Mouse (Mus musculus): ENCODE measurements at regions not wholly inside any gene's neighbourhood (a gene's known extent, or its start where the extent isn't known, plus 50 kb on each side); places are given as distances from the start of the nearest gene placed in this dataset.
A peak's percentile ranks its signal among the peaks of the same experiment; 100 is the strongest.

DNA sequence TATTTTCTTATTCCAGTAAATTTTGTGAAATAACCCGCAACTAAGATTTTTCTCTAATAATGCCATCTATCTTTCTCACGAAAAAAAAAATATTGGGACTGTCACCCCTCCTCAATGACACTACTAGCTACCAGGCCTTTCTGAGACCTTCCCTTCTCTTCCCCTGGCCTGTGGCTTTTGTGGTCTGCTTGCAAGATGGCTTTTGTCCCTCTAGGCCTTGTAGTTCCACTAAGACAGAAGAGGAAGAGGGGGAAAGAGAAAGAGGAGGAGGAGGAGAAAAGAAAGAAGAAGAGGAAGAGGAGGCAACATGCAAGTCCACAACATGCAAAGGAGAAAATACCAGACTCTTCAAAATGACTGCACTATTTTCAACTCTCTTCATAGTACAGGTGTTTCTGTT lies 590.9 kb upstream of the Sall1 start:
- no peak overlapping the region for H3K27ac ChIP-seq
- no peak overlapping the region for H3K4me3 ChIP-seq
- no peak for DNase-seq (ENCODE audit: low spot score in 2 of 2)
- TF ChIP-seq CTCF (conservative IDR thresholded peaks at IDR 0.05) = no peak

GRCm38 (mm10) chr8:89632304-89632703 lies 588.3 kb upstream of the Sall1 start:
- Histone ChIP-seq H3K4me3 (no peak overlapping the region), H3K27ac (no peak overlapping the region)
- no peak for TF ChIP-seq CTCF (conservative IDR thresholded peaks at IDR 0.05)
- DNase-seq (ENCODE audit: low spot score in 2 of 2) = no peak

DNA sequence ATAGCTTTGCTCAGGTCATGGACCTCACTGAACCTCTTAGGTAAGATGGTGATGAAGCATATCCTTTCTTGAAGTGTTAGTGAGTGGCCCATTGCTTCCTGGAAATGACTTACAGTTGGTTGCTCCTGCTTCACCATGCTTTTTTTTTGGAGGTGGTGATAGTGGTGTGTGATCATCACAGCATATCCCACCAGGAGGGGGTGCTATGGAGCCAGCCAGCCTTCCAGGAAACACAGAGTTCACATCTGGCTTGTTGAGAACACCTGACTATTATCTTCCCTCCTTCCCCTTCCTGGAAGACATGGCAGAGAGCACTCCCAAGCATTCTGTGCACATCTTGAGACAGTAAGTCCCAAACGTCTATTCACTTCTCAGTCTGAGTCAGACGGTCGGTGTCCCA lies 586.6 kb upstream of the Sall1 start:
- TF ChIP-seq CTCF (conservative IDR thresholded peaks at IDR 0.05) = peak; percentile 56
- Histone ChIP-seq H3K4me3 (no peak overlapping the region), H3K27ac (no peak overlapping the region)
- DNase-seq (ENCODE audit: low spot score in 2 of 2) = no peak

DNA sequence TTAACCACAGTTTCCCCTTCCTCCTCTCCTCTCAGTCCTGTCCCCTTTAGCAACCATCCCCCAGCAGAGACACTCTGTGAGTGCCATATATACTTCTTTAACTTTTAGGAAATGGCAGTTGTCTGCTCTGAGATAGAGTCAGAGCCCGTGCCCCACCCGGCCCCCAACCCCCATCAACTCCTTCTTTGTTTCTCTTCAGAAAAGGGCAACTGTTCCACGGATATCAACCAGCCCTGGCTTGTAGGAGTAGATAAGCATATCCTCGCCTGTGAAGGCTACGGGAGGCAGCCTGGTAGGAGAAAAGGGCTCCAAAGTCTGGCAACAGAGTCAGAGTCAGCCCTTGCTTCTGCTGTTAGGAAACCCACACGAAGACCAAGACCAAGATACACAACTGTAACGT lies 574.1 kb upstream of the Sall1 start:
- no peak for TF ChIP-seq CTCF (conservative IDR thresholded peaks at IDR 0.05)
- Histone ChIP-seq H3K4me3 (no peak overlapping the region), H3K27ac (no peak overlapping the region)
- no peak for DNase-seq (ENCODE audit: low spot score in 2 of 2)

GRCm38 (mm10) chr8:89615863-89616558 lies 572.0 kb upstream of the Sall1 start:
- no peak overlapping the region for H3K27ac ChIP-seq
- TF ChIP-seq CTCF (conservative IDR thresholded peaks at IDR 0.05) = no peak
- no peak for DNase-seq (ENCODE audit: low spot score in 2 of 2)
- H3K4me3 ChIP-seq = no peak overlapping the region

DNA sequence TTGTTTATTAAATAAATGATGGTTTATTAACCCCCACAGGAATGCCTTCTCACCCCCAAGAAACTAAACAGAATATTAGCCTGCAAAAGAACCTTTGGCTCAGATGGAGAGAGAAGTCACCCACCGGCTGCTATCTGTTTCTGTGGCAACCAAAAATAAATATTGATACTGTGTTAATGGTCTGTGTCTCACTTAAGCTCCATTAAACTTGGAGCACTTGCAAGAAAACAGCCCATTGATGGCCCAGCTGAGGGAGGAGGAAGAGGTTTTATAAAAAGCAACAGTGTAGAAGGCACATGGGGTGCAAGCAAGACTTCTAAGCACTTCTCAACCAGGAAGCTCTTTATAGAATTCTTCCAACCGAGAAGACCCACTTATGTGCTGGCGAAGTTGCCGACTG lies 565.1 kb upstream of the Sall1 start:
- no peak for DNase-seq (ENCODE audit: low spot score in 2 of 2)
- Histone ChIP-seq H3K4me3 (no peak overlapping the region), H3K27ac (no peak overlapping the region)
- TF ChIP-seq CTCF (conservative IDR thresholded peaks at IDR 0.05) = no peak

GRCm38 (mm10) chr8:89605905-89606468 lies 562.0 kb upstream of the Sall1 start:
- H3K4me3 ChIP-seq = no peak overlapping the region
- no peak for TF ChIP-seq CTCF (conservative IDR thresholded peaks at IDR 0.05)
- H3K27ac ChIP-seq = no peak overlapping the region
- DNase-seq (ENCODE audit: low spot score in 2 of 2) = no peak

GRCm38 (mm10) chr8:89604461-89604860 lies 560.5 kb upstream of the Sall1 start:
- no peak overlapping the region for H3K27ac ChIP-seq
- peak; percentile 34 for TF ChIP-seq CTCF (conservative IDR thresholded peaks at IDR 0.05)
- no peak overlapping the region for H3K4me3 ChIP-seq
- DNase-seq (ENCODE audit: low spot score in 2 of 2) = no peak

- DNase-seq (ENCODE audit: low spot score in 2 of 2) = no peak
- Histone ChIP-seq H3K4me3 (no peak overlapping the region), H3K27ac (no peak overlapping the region)
- no peak for TF ChIP-seq CTCF (conservative IDR thresholded peaks at IDR 0.05)
Measured at GRCm38 (mm10) chr8:89596380-89596779, 552.4 kb upstream of the Sall1 start.

GRCm38 (mm10) chr8:89583091-89583490 lies 539.1 kb upstream of the Sall1 start:
- no peak for TF ChIP-seq CTCF (conservative IDR thresholded peaks at IDR 0.05)
- Histone ChIP-seq H3K4me3 (no peak overlapping the region), H3K27ac (no peak overlapping the region)
- no peak for DNase-seq (ENCODE audit: low spot score in 2 of 2)

GRCm38 (mm10) chr8:89582566-89582965 lies 538.6 kb upstream of the Sall1 start:
- no peak for DNase-seq (ENCODE audit: low spot score in 2 of 2)
- Histone ChIP-seq H3K27ac (no peak overlapping the region), H3K4me3 (no peak overlapping the region)
- TF ChIP-seq CTCF (conservative IDR thresholded peaks at IDR 0.05) = no peak

DNA sequence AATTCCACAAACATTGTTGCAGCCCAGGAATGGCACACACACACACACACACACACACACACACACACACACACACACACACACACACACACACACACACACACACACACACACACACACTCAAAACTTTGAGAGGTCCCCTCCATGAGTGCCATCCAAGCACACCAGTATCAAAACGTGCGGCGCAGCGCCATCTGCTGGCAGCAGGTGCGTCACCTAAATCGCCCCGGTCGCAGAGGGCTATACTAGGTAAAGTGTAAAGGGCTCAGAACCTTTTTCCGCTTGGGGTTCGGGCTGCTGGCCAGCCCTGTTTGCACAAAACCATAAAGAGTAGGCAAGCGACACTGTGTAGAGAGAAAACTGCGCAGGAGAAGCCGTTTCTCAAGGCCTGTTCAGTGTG lies 527.9 kb upstream of the Sall1 start:
- Histone ChIP-seq H3K4me3 (no peak overlapping the region), H3K27ac (no peak overlapping the region)
- DNase-seq (ENCODE audit: low spot score in 2 of 2) = peak; percentile 56 to 85
- peak; percentile 79 for TF ChIP-seq CTCF (conservative IDR thresholded peaks at IDR 0.05)

DNA sequence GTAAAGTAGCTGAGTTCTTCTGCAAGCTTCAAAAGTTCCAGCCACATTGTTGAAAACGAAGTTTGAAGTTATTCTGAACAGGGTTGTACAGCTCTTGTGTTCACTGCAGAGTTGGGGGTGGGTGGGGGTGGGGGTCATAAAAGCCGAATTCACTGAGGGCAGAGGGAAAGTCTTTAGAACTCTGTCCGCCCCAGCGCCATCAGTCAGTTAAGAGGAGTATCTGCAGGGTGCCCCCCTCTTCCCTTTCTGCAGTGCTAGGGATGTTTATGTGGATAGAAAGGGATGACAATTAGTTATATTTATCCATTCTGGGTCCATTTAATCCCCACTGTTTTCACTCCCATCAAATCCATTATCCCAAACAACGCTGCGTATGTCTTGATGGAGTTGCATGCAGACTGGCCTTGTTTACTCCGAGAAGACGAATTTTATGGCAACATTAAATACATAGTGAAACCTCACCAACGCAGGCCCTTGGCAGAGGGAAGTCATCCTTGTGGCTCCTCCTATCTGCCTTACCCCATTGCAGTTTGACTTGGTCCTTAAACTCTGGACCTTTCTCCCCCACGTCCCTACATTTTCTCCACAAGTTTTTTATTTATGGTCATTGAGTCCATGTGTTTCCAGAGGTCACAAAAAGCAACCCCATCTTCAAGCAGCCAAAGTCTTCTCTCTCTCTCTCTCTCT lies 526.8 kb upstream of the Sall1 start:
- Histone ChIP-seq H3K27ac (no peak overlapping the region), H3K4me3 (no peak overlapping the region)
- no peak for TF ChIP-seq CTCF (conservative IDR thresholded peaks at IDR 0.05)
- DNase-seq (ENCODE audit: low spot score in 2 of 2) = no peak

DNA sequence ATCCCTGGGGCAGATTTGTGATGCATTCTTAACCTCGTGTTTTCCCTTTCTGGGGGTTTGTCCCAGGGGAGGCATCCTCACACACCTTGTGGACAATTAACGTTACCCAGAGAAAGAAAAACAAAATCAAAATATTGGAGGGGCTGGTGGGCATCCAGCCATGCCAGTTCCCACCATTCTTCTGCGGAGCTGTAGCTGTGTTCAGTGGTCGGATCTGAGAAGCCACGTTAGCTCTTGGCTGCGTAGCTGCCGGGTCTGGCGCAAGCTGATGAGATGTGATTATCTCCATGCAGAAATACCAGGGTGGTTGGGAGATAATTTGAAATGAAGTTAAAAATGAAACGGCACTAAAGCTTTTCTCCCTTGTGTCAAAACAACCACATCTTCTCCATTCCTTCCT lies 525.4 kb upstream of the Sall1 start:
- no peak for DNase-seq (ENCODE audit: low spot score in 2 of 2)
- no peak for TF ChIP-seq CTCF (conservative IDR thresholded peaks at IDR 0.05)
- Histone ChIP-seq H3K27ac (0 out of 2 replicates have a peak overlapping the region, but pooled peaks have one; percentile 6), H3K4me3 (peak overlapping the region; percentile 25; the same call in 1 of the 2 replicates)
